Mouse (Mus musculus) brown adipose tissue, adult 24 weeks (tissue): ENCODE results near the gene Trf. TPM values are rescaled to one million over a fixed set of nuclear protein-coding genes. Genes with fewer than 3 reads are reported as not detected.

Experiments
- H3K27ac ChIP-seq: fragments of 200-500 bp; replicated peaks from 2 replicates; pipeline ENCODE4 v1.5.1; 2012; ENCODE audit warnings: low read depth, mild to moderate bottlenecking, low read length
- H3K4me1 ChIP-seq: fragments of 200-500 bp; 2 replicates; pipeline ENCODE4 v1.6.1; 2012; ENCODE audit warnings: low read length, mixed read lengths; ENCODE audit not compliant: control insufficient read depth, insufficient read depth, insufficient read length
- H3K4me3 ChIP-seq: fragments of 200-500 bp; 2 replicates; pipeline ENCODE4 v1.5.1; 2012; ENCODE audit warnings: low read depth, mild to moderate bottlenecking, low read length, moderate library complexity; ENCODE audit not compliant: insufficient read depth
- polyA plus RNA-seq: library from polyadenylated mRNA; stranded (reverse); fragments of >200 nt; gene quantifications from 2 replicates; pipeline ENCODE4 v1.2.4, GENCODE M21; 2012; ENCODE audit not compliant: missing spikeins, insufficient read depth, insufficient read length

The Trf gene
- 244 and 297 TPM in 2 replicates for polyA plus RNA-seq

GRCm38 (mm10) chr9:103230151-103230951 lies at the start of gene Trf, which contains the start of gene Gm20425:
Trf (minus strand) TSS chr9:103230444.
Gm20425 (minus strand) TSS chr9:103230307.
- Histone ChIP-seq H3K4me1 (no peaks in the 10 kb centered on the region), H3K27ac (peak within 1 kb of the TSS; percentile 62), H3K4me3 (peak within 1 kb of the TSS; percentile 42)

GRCm38 (mm10) chr9:103276876-103277275 lies 46.6 kb upstream of the Trf start:
- no peaks in the 10 kb centered on the region for H3K4me1 ChIP-seq
- H3K27ac ChIP-seq = no peak overlapping the region
- no peak overlapping the region for H3K4me3 ChIP-seq

GRCm38 (mm10) chr9:103275676-103276075 lies 45.4 kb upstream of the Trf start:
- Histone ChIP-seq H3K4me3 (no peak overlapping the region), H3K27ac (no peak overlapping the region), H3K4me1 (no peaks in the 10 kb centered on the region)

GRCm38 (mm10) chr9:103274819-103275218 lies 44.6 kb upstream of the Trf start:
- H3K4me1 ChIP-seq = no peaks in the 10 kb centered on the region
- H3K4me3 ChIP-seq = no peak overlapping the region
- no peak overlapping the region for H3K27ac ChIP-seq

- Histone ChIP-seq H3K27ac (no peak overlapping the region), H3K4me3 (no peak overlapping the region), H3K4me1 (no peaks in the 10 kb centered on the region)
These were observed 40.9 kb upstream of the Trf start for GRCm38 (mm10) chr9:103271104-103271503.

GRCm38 (mm10) chr9:103265778-103266177 lies 35.5 kb upstream of the Trf start:
- Histone ChIP-seq H3K4me1 (no peaks in the 10 kb centered on the region), H3K4me3 (no peak overlapping the region), H3K27ac (no peak overlapping the region)

GRCm38 (mm10) chr9:103252906-103253305 lies 22.7 kb upstream of the Trf start:
- H3K4me1 ChIP-seq = no peaks in the 10 kb centered on the region
- H3K27ac ChIP-seq = no peak overlapping the region
- no peak overlapping the region for H3K4me3 ChIP-seq

- Histone ChIP-seq H3K27ac (no peak overlapping the region), H3K4me3 (no peak overlapping the region), H3K4me1 (no peaks in the 10 kb centered on the region)
These were observed 18.4 kb upstream of the Trf start for GRCm38 (mm10) chr9:103248618-103249017.

- no peak overlapping the region for H3K27ac ChIP-seq
- H3K4me1 ChIP-seq = no peaks in the 10 kb centered on the region
- no peak overlapping the region for H3K4me3 ChIP-seq
These were observed 16.4 kb upstream of the Trf start for GRCm38 (mm10) chr9:103246526-103247168.

- Histone ChIP-seq H3K4me3 (no peak overlapping the region), H3K27ac (no peak overlapping the region), H3K4me1 (no peaks in the 10 kb centered on the region)
These were observed 13.4 kb upstream of the Trf start for GRCm38 (mm10) chr9:103243640-103244039.

GRCm38 (mm10) chr9:103241206-103241605 lies 11.0 kb upstream of the Trf start:
- Histone ChIP-seq H3K27ac (0 out of 2 replicates have a peak overlapping the region, but pooled peaks have one; percentile 36), H3K4me3 (no peak overlapping the region)

GRCm38 (mm10) chr9:103239471-103239870 lies 9.2 kb upstream of the Trf start:
- Histone ChIP-seq H3K4me3 (no peak overlapping the region), H3K4me1 (no peaks in the 10 kb centered on the region), H3K27ac (no peak overlapping the region)

More at GRCm38 (mm10) chr9:103241206-103241605, 11.0 kb upstream of the Trf start:
- H3K4me1 ChIP-seq = no peaks in the 10 kb centered on the region

- Histone ChIP-seq H3K27ac (0 out of 2 replicates have a peak overlapping the region, but pooled peaks have one; percentile 17), H3K4me1 (no peaks in the 10 kb centered on the region), H3K4me3 (no peak overlapping the region)
These were observed 4.4 kb upstream of the Trf start for GRCm38 (mm10) chr9:103234565-103235165.

GRCm38 (mm10) chr9:103234059-103234458 lies 3.8 kb upstream of the Trf start:
- Histone ChIP-seq H3K4me3 (no peak overlapping the region), H3K27ac (no peak overlapping the region), H3K4me1 (no peaks in the 10 kb centered on the region)

- Histone ChIP-seq H3K4me3 (no peak overlapping the region), H3K27ac (no peak overlapping the region), H3K4me1 (no peaks in the 10 kb centered on the region)
These were observed 2.8 kb upstream of the Trf start for GRCm38 (mm10) chr9:103233006-103233395.
